Mouse (Mus musculus) embryonic facial prominence, embryonic 12.5 days (tissue): ENCODE measurements around the gene Ccdc42. TPM values are rescaled to one million over a fixed set of nuclear protein-coding genes. Genes with fewer than 3 reads are reported as not detected.
A peak's percentile ranks its signal among the peaks of the same experiment; 100 is the strongest.

Experiments used
- ATAC-seq: fragments of 200-750 bp; cut with Nextera tagmentation; 2 replicates; pipeline ENCODE4 v1.8.0; 2017; ENCODE audit not compliant: insufficient number of reproducible peaks, insufficient read depth, low FRiP score, low TSS enrichment
- H3K27ac ChIP-seq: fragments of 300-500 bp; sonication (generic); 2 replicates; pipeline ENCODE4 v1.5.1; 2016; ENCODE audit warnings: mild to moderate bottlenecking
- H3K27me3 ChIP-seq: fragments of 300-500 bp; sonication (generic); 2 replicates; pipeline ENCODE4 v1.6.1; 2016; ENCODE audit warnings: mild to moderate bottlenecking, moderate library complexity
- H3K36me3 ChIP-seq: fragments of 300-500 bp; sonication (generic); 2 replicates; pipeline ENCODE4 v1.6.1; 2016; ENCODE audit warnings: mild to moderate bottlenecking
- H3K4me1 ChIP-seq: fragments of 300-500 bp; sonication (generic); 2 replicates; pipeline ENCODE4 v1.6.1; 2016
- H3K4me2 ChIP-seq: fragments of 300-500 bp; sonication (generic); replicated peaks from 2 replicates; pipeline ENCODE4 v1.6.1; 2016; ENCODE audit warnings: mild to moderate bottlenecking, moderate library complexity
- H3K4me3 ChIP-seq: fragments of 300-500 bp; sonication (generic); 2 replicates; pipeline ENCODE4 v1.5.1; 2016; ENCODE audit warnings: mild to moderate bottlenecking
- H3K9ac ChIP-seq: fragments of 300-500 bp; sonication (generic); 2 replicates; pipeline ENCODE4 v1.6.1; 2016; ENCODE audit warnings: mild to moderate bottlenecking, moderate library complexity
- H3K9me3 ChIP-seq: fragments of 300-500 bp; sonication (generic); 2 replicates; pipeline ENCODE4 v1.6.1; 2016; ENCODE audit warnings: mild to moderate bottlenecking, moderate library complexity
- WGBS: fragments of 180-500 bp; shearing (Covaris S2); methylation state at CpG from one replicate; pipeline ENCODE4 v1.1.7; 2016; 5-methylcytosine and 5-hydroxymethylcytosine counted together
- polyA plus RNA-seq: library from polyadenylated mRNA; unstranded; fragments of >200 nt; fragmentation: Nextera tagmentation; extraction: Ambion mirVana; gene quantifications from 2 replicates; pipeline ENCODE4 v1.2.1, GENCODE M21; 2016

Gene Ccdc42
- polyA plus RNA-seq, 1 experiment from 2014 or later = 0.40 TPM

GRCm38 (mm10) chr11:68561957-68562950 is 24.6 kb upstream of the Ccdc42 start:
- H3K27me3 ChIP-seq = peaks cover 8% of the 10 kb centered on the region; the same call in 1 of the 2 replicates
- H3K4me1 ChIP-seq = no peaks in the 10 kb centered on the region
- ATAC-seq = no peak
- H3K4me2 ChIP-seq = no peak overlapping the region
- H3K4me3 ChIP-seq = no peak overlapping the region
- H3K9me3 ChIP-seq = no peaks in the 10 kb centered on the region
- 75% methylated on average over 11 of the region's 11 CpGs for WGBS
- H3K9ac ChIP-seq = no peak overlapping the region
- H3K36me3 ChIP-seq = no peaks in the 10 kb centered on the region
- no peak overlapping the region for H3K27ac ChIP-seq

GRCm38 (mm10) chr11:68564356-68565031 is 22.3 kb upstream of the Ccdc42 start:
- Histone ChIP-seq H3K27ac (no peak overlapping the region), H3K4me3 (no peak overlapping the region), H3K27me3 (0 out of 2 replicates have a peak, but pooled peaks cover 5% of the 10 kb centered on the region), H3K9ac (no peak overlapping the region), H3K4me2 (no peak overlapping the region), H3K4me1 (no peaks in the 10 kb centered on the region), H3K36me3 (no peaks in the 10 kb centered on the region), H3K9me3 (no peaks in the 10 kb centered on the region)
- no peak for ATAC-seq
- WGBS = 77% methylated on average over 13 of the region's 13 CpGs

- H3K36me3 ChIP-seq = no peaks in the 10 kb centered on the region
- no peak overlapping the region for H3K27ac ChIP-seq
- no peak overlapping the region for H3K4me2 ChIP-seq
- H3K4me1 ChIP-seq = no peaks in the 10 kb centered on the region
- no peaks in the 10 kb centered on the region for H3K9me3 ChIP-seq
- no peak overlapping the region for H3K9ac ChIP-seq
- no peak overlapping the region for H3K4me3 ChIP-seq
- 83% methylated on average over 3 of the region's 3 CpGs for WGBS
- ATAC-seq = no peak
- H3K27me3 ChIP-seq = 0 out of 2 replicates have a peak, but pooled peaks cover 5% of the 10 kb centered on the region
Observed at GRCm38 (mm10) chr11:68565032-68565429, 21.8 kb upstream of the Ccdc42 start.

DNA sequence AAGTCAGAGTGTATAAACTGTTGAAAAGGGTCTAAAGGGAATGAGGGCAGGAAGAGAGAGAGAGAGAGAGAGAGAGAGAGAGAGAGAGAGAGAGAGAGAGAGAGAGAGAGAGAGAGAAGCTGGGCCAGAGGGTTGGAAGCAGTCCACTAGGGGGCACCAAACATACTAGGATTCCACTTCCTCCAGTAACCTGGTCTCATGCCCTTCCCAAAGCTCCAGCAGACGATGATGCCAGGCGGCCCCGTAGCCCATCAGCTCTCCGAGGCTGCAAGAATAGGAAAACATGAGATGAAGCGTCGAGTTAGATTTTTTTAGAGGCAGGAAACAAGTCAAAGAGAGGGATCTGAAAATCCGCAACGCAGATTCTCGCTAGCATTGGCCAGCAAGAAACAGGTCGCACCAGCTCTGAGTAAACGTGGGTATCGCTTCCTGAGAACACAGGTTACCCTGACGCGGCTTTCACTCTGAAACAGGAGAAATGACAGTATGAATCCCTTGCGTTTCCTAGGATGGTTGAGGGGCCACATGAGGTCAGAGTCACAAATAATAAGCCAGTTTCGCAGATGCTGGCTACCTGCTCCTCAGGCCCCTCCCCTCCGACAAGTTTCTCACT is 20.3 kb upstream of the Ccdc42 start:
- peak overlapping the region; percentile 22 for H3K4me3 ChIP-seq
- H3K4me2 ChIP-seq = peak overlapping the region; percentile 53
- no peak overlapping the region for H3K27ac ChIP-seq
- ATAC-seq = no peak
- H3K36me3 ChIP-seq = no peaks in the 10 kb centered on the region
- no peak overlapping the region for H3K9ac ChIP-seq
- H3K4me1 ChIP-seq = no peaks in the 10 kb centered on the region
- no peaks in the 10 kb centered on the region for H3K9me3 ChIP-seq
- 23% methylated on average over 17 of the region's 17 CpGs for WGBS
- 0 out of 2 replicates have a peak, but pooled peaks cover 5% of the 10 kb centered on the region for H3K27me3 ChIP-seq

DNA sequence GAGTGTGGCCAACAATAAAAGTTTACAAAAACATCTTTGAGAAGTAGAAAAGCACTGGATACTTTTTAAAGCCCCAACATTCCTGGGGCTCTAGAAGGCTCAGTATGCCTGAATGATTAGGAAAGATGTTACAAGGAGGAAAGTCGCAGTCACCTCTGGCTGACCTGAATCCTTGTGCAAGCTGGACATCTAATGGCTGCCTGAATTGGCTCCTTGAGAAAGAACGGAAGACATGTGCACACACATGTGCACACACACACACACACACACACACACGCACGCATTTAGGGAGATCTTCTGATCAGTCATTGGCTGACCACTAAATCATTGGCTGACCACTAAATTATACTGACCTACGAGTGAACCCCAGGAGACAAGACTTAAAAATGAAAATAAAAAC is 16.0 kb upstream of the Ccdc42 start:
- ATAC-seq = no peak
- 0 out of 2 replicates have a peak, but pooled peaks cover 5% of the 10 kb centered on the region for H3K27me3 ChIP-seq
- no peaks in the 10 kb centered on the region for H3K36me3 ChIP-seq
- no peaks in the 10 kb centered on the region for H3K4me1 ChIP-seq
- H3K27ac ChIP-seq = no peak overlapping the region
- H3K9ac ChIP-seq = no peak overlapping the region
- H3K4me2 ChIP-seq = no peak overlapping the region
- no peak overlapping the region for H3K4me3 ChIP-seq
- WGBS = 80% methylated on average over 5 of the region's 5 CpGs
- no peaks in the 10 kb centered on the region for H3K9me3 ChIP-seq

DNA sequence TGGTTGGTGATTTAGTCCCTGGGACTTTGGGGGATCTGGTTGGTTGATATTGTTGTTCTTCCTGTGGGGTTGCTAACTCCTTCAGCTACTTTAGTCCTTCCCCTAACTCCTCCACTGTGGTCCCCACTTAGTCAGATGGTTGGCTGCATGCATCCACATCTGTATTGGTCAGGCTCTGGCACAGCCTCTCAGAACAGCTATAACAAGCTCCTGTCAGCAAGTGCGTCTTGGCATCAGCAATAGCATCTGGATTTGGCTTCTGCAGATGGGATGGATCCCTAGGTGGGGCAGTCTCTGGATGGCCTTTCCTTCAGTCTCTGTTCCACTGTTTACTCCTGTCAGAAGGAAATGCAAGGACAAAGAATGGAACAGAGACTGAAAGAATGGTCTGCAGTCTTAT is 9.7 kb upstream of the Ccdc42 start:
- Histone ChIP-seq H3K36me3 (no peaks in the 10 kb centered on the region), H3K9ac (no peak overlapping the region), H3K27ac (no peak overlapping the region), H3K4me2 (no peak overlapping the region), H3K4me3 (no peak overlapping the region), H3K4me1 (0 out of 2 replicates have a peak, but pooled peaks cover 7% of the 10 kb centered on the region), H3K9me3 (no peaks in the 10 kb centered on the region), H3K27me3 (no peaks in the 10 kb centered on the region)
- 83% methylated on average over 1 of the region's 1 CpGs for WGBS
- no peak for ATAC-seq

GRCm38 (mm10) chr11:68579462-68579881 is 7.3 kb upstream of the Ccdc42 start:
- 0 out of 2 replicates have a peak overlapping the region, but pooled peaks have one; percentile 9 for H3K27ac ChIP-seq
- ATAC-seq = no peak
- WGBS = 21% methylated on average over 9 of the region's 9 CpGs
- no peaks in the 10 kb centered on the region for H3K27me3 ChIP-seq
- peaks cover 11% of the 10 kb centered on the region; the same call in 1 of the 2 replicates for H3K4me1 ChIP-seq
- no peak overlapping the region for H3K9ac ChIP-seq
- no peaks in the 10 kb centered on the region for H3K9me3 ChIP-seq
- no peaks in the 10 kb centered on the region for H3K36me3 ChIP-seq
- H3K4me2 ChIP-seq = no peak overlapping the region
- no peak overlapping the region for H3K4me3 ChIP-seq

DNA sequence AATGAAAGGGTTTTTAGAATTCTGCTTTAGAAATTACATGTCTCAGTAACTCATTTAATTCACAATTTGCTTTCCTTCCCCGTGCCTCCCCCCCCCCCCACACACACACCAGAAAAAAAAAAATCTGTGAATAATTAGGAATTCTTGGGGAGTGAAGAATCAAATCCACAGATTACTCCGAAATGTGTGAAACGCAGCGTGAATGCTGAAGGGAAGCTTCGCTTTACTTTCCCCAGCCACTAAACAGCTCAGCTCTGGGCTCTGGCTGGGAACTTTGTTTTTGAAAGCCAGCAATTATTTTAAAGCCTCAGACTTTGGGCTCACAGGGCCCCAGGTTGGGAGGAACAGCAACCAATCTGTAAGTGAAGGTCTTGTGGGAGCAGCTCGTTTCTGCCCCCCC is 6.3 kb upstream of the Ccdc42 start:
- no peak for ATAC-seq
- 29% methylated on average over 6 of the region's 6 CpGs for WGBS
- Histone ChIP-seq H3K36me3 (no peaks in the 10 kb centered on the region), H3K4me3 (no peak overlapping the region), H3K9me3 (no peaks in the 10 kb centered on the region), H3K9ac (no peak overlapping the region), H3K27ac (no peak overlapping the region), H3K4me1 (peaks cover 11% of the 10 kb centered on the region; the same call in 1 of the 2 replicates), H3K27me3 (no peaks in the 10 kb centered on the region), H3K4me2 (no peak overlapping the region)

GRCm38 (mm10) chr11:68583225-68583624 is 3.6 kb upstream of the Ccdc42 start:
- H3K9me3 ChIP-seq = no peaks in the 10 kb centered on the region
- H3K27me3 ChIP-seq = no peaks in the 10 kb centered on the region
- H3K4me2 ChIP-seq = no peak overlapping the region
- ATAC-seq = no peak
- 79% methylated on average over 13 of the region's 13 CpGs for WGBS
- H3K9ac ChIP-seq = no peak overlapping the region
- H3K36me3 ChIP-seq = no peaks in the 10 kb centered on the region
- no peak overlapping the region for H3K27ac ChIP-seq
- peaks cover 11% of the 10 kb centered on the region; the same call in 1 of the 2 replicates for H3K4me1 ChIP-seq
- H3K4me3 ChIP-seq = no peak overlapping the region

DNA sequence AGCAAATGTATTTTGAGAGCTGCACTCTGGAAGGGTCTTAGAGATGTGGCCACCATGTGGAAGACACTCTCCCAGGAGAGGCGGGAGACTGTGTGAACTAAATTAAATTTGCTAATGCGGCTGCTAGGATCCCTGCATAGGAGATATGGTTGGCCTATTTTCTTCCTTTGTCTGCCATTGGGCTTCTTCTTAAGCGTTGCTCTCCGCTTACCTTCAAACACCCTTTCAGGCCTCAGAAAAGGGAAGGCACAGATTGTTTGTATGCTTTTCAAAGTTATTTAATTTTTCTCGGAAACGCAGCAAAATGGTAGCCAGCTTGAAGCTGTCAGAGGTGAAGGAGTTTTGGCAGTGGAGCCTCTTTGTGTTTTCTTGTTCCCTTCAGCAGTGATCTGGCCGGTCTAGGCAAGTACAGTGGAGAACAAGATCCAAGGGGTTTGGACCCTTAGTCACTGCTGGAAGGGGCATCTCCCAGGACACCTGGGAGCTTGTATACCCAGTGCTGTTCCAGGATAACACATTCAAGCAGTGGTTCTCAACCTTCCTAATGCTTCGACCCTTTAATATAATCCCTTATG is 2.8 kb upstream of the Ccdc42 start:
- H3K4me3 ChIP-seq = no peak overlapping the region
- H3K27ac ChIP-seq = no peak overlapping the region
- H3K9ac ChIP-seq = no peak overlapping the region
- H3K4me1 ChIP-seq = peaks cover 11% of the 10 kb centered on the region; the same call in 1 of the 2 replicates
- no peaks in the 10 kb centered on the region for H3K9me3 ChIP-seq
- no peak for ATAC-seq
- no peak overlapping the region for H3K4me2 ChIP-seq
- H3K36me3 ChIP-seq = no peaks in the 10 kb centered on the region
- no peaks in the 10 kb centered on the region for H3K27me3 ChIP-seq
- WGBS = 80% methylated on average over 8 of the region's 8 CpGs

- H3K9me3 ChIP-seq = no peaks in the 10 kb centered on the region
- no peaks in the 10 kb centered on the region for H3K27me3 ChIP-seq
- H3K9ac ChIP-seq = no peak overlapping the region
- H3K27ac ChIP-seq = no peak overlapping the region
- H3K4me2 ChIP-seq = no peak overlapping the region
- no peak for ATAC-seq
- no peaks in the 10 kb centered on the region for H3K36me3 ChIP-seq
- WGBS = 13% methylated on average over 3 of the region's 3 CpGs
- no peak overlapping the region for H3K4me3 ChIP-seq
- peaks cover 7% of the 10 kb centered on the region; the same call in 1 of the 2 replicates for H3K4me1 ChIP-seq
Observed at GRCm38 (mm10) chr11:68585890-68586289, 931 bp upstream of the Ccdc42 start.
